Comparison of ENCODE assay signal across 7 mouse cellular contexts in the genomic region with DNA sequence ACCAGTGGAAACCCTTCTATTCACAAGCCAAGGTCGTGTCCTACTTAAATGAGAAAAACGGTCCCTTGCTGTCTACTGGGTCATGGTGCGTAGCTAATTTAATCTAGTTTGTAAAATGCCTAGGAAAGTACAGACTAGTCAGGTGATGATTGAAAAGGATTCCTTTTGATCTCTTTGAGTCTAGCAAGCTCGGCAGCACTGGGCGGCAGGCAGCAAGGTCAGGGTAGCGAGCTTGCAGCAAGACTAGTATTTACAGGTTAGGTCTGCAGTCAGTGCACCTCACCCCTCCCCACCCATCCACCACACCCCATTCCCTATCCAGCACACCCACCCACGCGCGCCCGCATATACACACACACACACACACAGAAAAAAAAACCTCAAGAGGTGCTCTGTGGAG. TPM values are rescaled to one million over a fixed set of nuclear protein-coding genes. Genes with fewer than 3 reads are reported as not detected.
A peak's percentile ranks its signal among the peaks of the same experiment; 100 is the strongest.
DNase-seq lines count a peak whose midpoint lies in the region; ATAC-seq and TF ChIP-seq lines count a peak whose summit lies in the region.

No protein-coding gene starts in this region.

- H3K27me3 ChIP-seq in hindbrain, embryonic 15.5 days = no peaks in the 10 kb centered on the region
- peaks cover 9% of the 10 kb centered on the region for H3K27me3 ChIP-seq in hindbrain, embryonic 13.5 days
- H3K27me3 ChIP-seq in embryonic facial prominence, embryonic 10.5 days (replicated peaks; ENCODE audit: low read depth, poor library complexity, severe bottlenecking) = peaks cover 19% of the 10 kb centered on the region; the same call in 1 of the 2 replicates
- no peaks in the 10 kb centered on the region for H3K27me3 ChIP-seq in midbrain, postnatal 0 days (ENCODE audit: insufficient read depth, low read length)

- peak overlapping the region; percentile 91 for H3K4me2 ChIP-seq in hindbrain, embryonic 15.5 days
- H3K4me2 ChIP-seq in hindbrain, embryonic 13.5 days = no peak overlapping the region
- no peak overlapping the region for H3K4me2 ChIP-seq in midbrain, postnatal 0 days (ENCODE audit: low read depth, low read length, poor library complexity, severe bottlenecking)

- 57% methylated on average over 10 of the region's 10 CpGs for WGBS in hindbrain, embryonic 15.5 days
- WGBS in hindbrain, embryonic 13.5 days = 64% methylated on average over 10 of the region's 10 CpGs
- WGBS in embryonic facial prominence, embryonic 10.5 days = 66% methylated on average over 10 of the region's 10 CpGs
- WGBS in midbrain, postnatal 0 days = 56% methylated on average over 10 of the region's 10 CpGs

- no peaks in the 10 kb centered on the region for H3K9me3 ChIP-seq in hindbrain, embryonic 15.5 days
- H3K9me3 ChIP-seq in hindbrain, embryonic 13.5 days = no peaks in the 10 kb centered on the region
- no peaks in the 10 kb centered on the region for H3K9me3 ChIP-seq in embryonic facial prominence, embryonic 10.5 days
- H3K9me3 ChIP-seq in midbrain, postnatal 0 days (ENCODE audit: low read length) = no peaks in the 10 kb centered on the region

- H3K4me3 ChIP-seq in hindbrain, embryonic 15.5 days = no peak overlapping the region
- H3K4me3 ChIP-seq in hindbrain, embryonic 13.5 days = no peak overlapping the region
- peak overlapping the region; percentile 63 for H3K4me3 ChIP-seq in embryonic facial prominence, embryonic 10.5 days
- no peak overlapping the region for H3K4me3 ChIP-seq in midbrain, postnatal 0 days (ENCODE audit: low read depth, low read length)

- TF ChIP-seq CTCF in midbrain, postnatal 0 days (IDR thresholded peaks at IDR 0.05) = no peak

- DNase-seq in embryonic facial prominence, embryonic 10.5 days (ENCODE audit: low spot score) = no peak
- peak; percentile 47 for DNase-seq in kidney, adult 18-20 months
- DNase-seq in midbrain, postnatal 0 days (ENCODE audit: low spot score) = no peak
- DNase-seq in gastrocnemius, postnatal 10 days = no peak
- DNase-seq in cerebellum, postnatal 36 days = no peak

- H3K27ac ChIP-seq in hindbrain, embryonic 15.5 days (replicated peaks) = no peak overlapping the region
- no peak overlapping the region for H3K27ac ChIP-seq in hindbrain, embryonic 13.5 days
- peak overlapping the region; percentile 80; the same call in 1 of the 2 replicates for H3K27ac ChIP-seq in embryonic facial prominence, embryonic 10.5 days (replicated peaks)
- H3K27ac ChIP-seq in midbrain, postnatal 0 days (ENCODE audit: low read depth, low read length) = no peak overlapping the region

- no peak for ATAC-seq in hindbrain, embryonic 15.5 days (ENCODE audit: low FRiP score, low read depth)
- ATAC-seq in hindbrain, embryonic 13.5 days (ENCODE audit: low FRiP score) = no peak
- ATAC-seq in midbrain, postnatal 0 days (ENCODE audit: low FRiP score) = no peak

- H3K4me1 ChIP-seq in hindbrain, embryonic 15.5 days (replicated peaks) = peaks cover 17% of the 10 kb centered on the region
- peaks cover 21% of the 10 kb centered on the region for H3K4me1 ChIP-seq in hindbrain, embryonic 13.5 days (replicated peaks)
- H3K4me1 ChIP-seq in embryonic facial prominence, embryonic 10.5 days = peaks cover 46% of the 10 kb centered on the region
- peaks cover 7% of the 10 kb centered on the region for H3K4me1 ChIP-seq in midbrain, postnatal 0 days (ENCODE audit: insufficient read depth, low read length)

- no peaks in the 10 kb centered on the region for H3K36me3 ChIP-seq in hindbrain, embryonic 15.5 days
- H3K36me3 ChIP-seq in hindbrain, embryonic 13.5 days = no peaks in the 10 kb centered on the region
- H3K36me3 ChIP-seq in embryonic facial prominence, embryonic 10.5 days (replicated peaks) = no peaks in the 10 kb centered on the region
- H3K36me3 ChIP-seq in midbrain, postnatal 0 days (ENCODE audit: insufficient read depth, low read length) = no peaks in the 10 kb centered on the region

- H3K9ac ChIP-seq in hindbrain, embryonic 15.5 days = no peak overlapping the region
- H3K9ac ChIP-seq in hindbrain, embryonic 13.5 days = no peak overlapping the region
- H3K9ac ChIP-seq in midbrain, postnatal 0 days (replicated peaks; ENCODE audit: low read length, poor library complexity, severe bottlenecking) = 0 out of 2 replicates have a peak overlapping the region, but pooled peaks have one; percentile 56

RNA-seq across cellular contexts. Expression of a gene that starts 31.1 kb away (rescaled TPM):
- polyA plus RNA-seq in hindbrain, embryonic 15.5 days (2015; fragmentation: Nextera tagmentation; extraction: Ambion mirVana) = 35.8 and 36.5 TPM in 2 replicates
- 33.4 and 34.4 TPM in 2 replicates for polyA plus RNA-seq in hindbrain, embryonic 13.5 days (2015; fragmentation: Nextera tagmentation; extraction: Ambion mirVana)
- 19.9 and 20.2 TPM in 2 replicates for polyA plus RNA-seq in embryonic facial prominence, embryonic 10.5 days (2016; fragmentation: Nextera tagmentation; extraction: Ambion mirVana)
- 38.0 and 51.1 TPM in 2 replicates for total RNA-seq in midbrain, postnatal 0 days (2014; rRNA removed)
- 23.6 and 31.4 TPM in 2 replicates for polyA plus RNA-seq in midbrain, postnatal 0 days (2015; fragmentation: Nextera tagmentation; extraction: Ambion mirVana)
- 1 to 10 TPM; 5.5 to 6.9 TPM for total RNA-seq in gastrocnemius, postnatal 10 days (2021)

RNA-seq across cellular contexts. Expression of a gene that starts 34.7 kb away (rescaled TPM):
- polyA plus RNA-seq in hindbrain, embryonic 15.5 days (2015; fragmentation: Nextera tagmentation; extraction: Ambion mirVana) = 2.1 and 4.3 TPM in 2 replicates
- polyA plus RNA-seq in hindbrain, embryonic 13.5 days (2015; fragmentation: Nextera tagmentation; extraction: Ambion mirVana) = 5.4 and 6.6 TPM in 2 replicates
- polyA plus RNA-seq in embryonic facial prominence, embryonic 10.5 days (2016; fragmentation: Nextera tagmentation; extraction: Ambion mirVana) = 0.49 and 4.6 TPM in 2 replicates
- not detected in 2 replicates for total RNA-seq in midbrain, postnatal 0 days (2014; rRNA removed)
- polyA plus RNA-seq in midbrain, postnatal 0 days (2015; fragmentation: Nextera tagmentation; extraction: Ambion mirVana) = 2.1 and 3.1 TPM in 2 replicates
- 1 to 10 TPM in 1 of 2 experiments, under 1 TPM in 1; 0.89 to 3.7 TPM for total RNA-seq in gastrocnemius, postnatal 10 days (2021)
